In genomic region chr4:114308518-114308917, GRCm38 (mm10) we compare ENCODE assay signal across 8 mouse cellular contexts.
DNase-seq lines count a peak whose midpoint lies in the region; ATAC-seq and TF ChIP-seq lines count a peak whose summit lies in the region.

No protein-coding gene starts in this region.

- no peaks in the 10 kb centered on the region for H3K27me3 ChIP-seq in hindbrain, embryonic 11.5 days (ENCODE audit: control insufficient read depth, insufficient read depth, low read length)
- H3K27me3 ChIP-seq in hindbrain, embryonic 13.5 days: no peaks in the 10 kb centered on the region
- no peaks in the 10 kb centered on the region for H3K27me3 ChIP-seq in thymus, adult 2 months (ENCODE audit: control insufficient read depth, insufficient read depth, low read length)

- no peak overlapping the region for H3K4me2 ChIP-seq in hindbrain, embryonic 11.5 days (replicated peaks; ENCODE audit: low read depth, low read length)
- H3K4me2 ChIP-seq in hindbrain, embryonic 13.5 days: no peak overlapping the region

- no peak for TF ChIP-seq POLR2A in thymus, adult 2 months (IDR thresholded peaks at IDR 0.05; ENCODE audit: control insufficient read depth, extremely low read depth, insufficient read depth, low read length, poor library complexity)

- WGBS in hindbrain, embryonic 11.5 days: 8% methylated on average over 1 of the region's 1 CpGs
- WGBS in hindbrain, embryonic 13.5 days: 6% methylated on average over 1 of the region's 1 CpGs
- 2% methylated on average over 1 of the region's 1 CpGs for WGBS in thymus, adult 2 months

- DNase-seq in hindbrain, embryonic 11.5 days (ENCODE audit: low spot score): peak; percentile 56
- peak; percentile 32 for DNase-seq in thymus, adult 2 months
- no peak for DNase-seq in thymus, adult 18-20 months
- peak; percentile 5 for DNase-seq in c-Kit-positive CD71-positive TER-119-positive erythroid progenitor cells, embryonic 14.5 days (ENCODE audit: low spot score)
- peak; percentile 4 to 6 for DNase-seq in layer of hippocampus, postnatal 36 days
- peak; percentile 17 for DNase-seq in thymus, postnatal 25 days
- no peak for DNase-seq in frontal cortex, postnatal 14 days (ENCODE audit: low spot score in 2 of 2)

- ATAC-seq in hindbrain, embryonic 11.5 days (ENCODE audit: low FRiP score): no peak
- ATAC-seq in hindbrain, embryonic 13.5 days (ENCODE audit: low FRiP score): no peak

- H3K9me3 ChIP-seq in hindbrain, embryonic 11.5 days (ENCODE audit: control insufficient read depth, low read length): no peaks in the 10 kb centered on the region
- no peaks in the 10 kb centered on the region for H3K9me3 ChIP-seq in hindbrain, embryonic 13.5 days

- no peak overlapping the region for H3K27ac ChIP-seq in hindbrain, embryonic 11.5 days (ENCODE audit: low read depth, low read length)
- H3K27ac ChIP-seq in hindbrain, embryonic 13.5 days: no peak overlapping the region
- no peak overlapping the region for H3K27ac ChIP-seq in thymus, adult 2 months (ENCODE audit: control insufficient read depth, insufficient read depth, low read length)

- H3K9ac ChIP-seq in hindbrain, embryonic 11.5 days (ENCODE audit: low read depth, low read length): no peak overlapping the region
- no peak overlapping the region for H3K9ac ChIP-seq in hindbrain, embryonic 13.5 days

- H3K36me3 ChIP-seq in hindbrain, embryonic 11.5 days (ENCODE audit: control insufficient read depth, insufficient read depth, low read length): no peaks in the 10 kb centered on the region
- H3K36me3 ChIP-seq in hindbrain, embryonic 13.5 days: no peaks in the 10 kb centered on the region
- no peaks in the 10 kb centered on the region for H3K36me3 ChIP-seq in thymus, adult 2 months (ENCODE audit: control insufficient read depth, insufficient read depth, low read length)

- H3K4me1 ChIP-seq in hindbrain, embryonic 11.5 days (replicated peaks; ENCODE audit: control insufficient read depth, insufficient read depth, low read length): no peaks in the 10 kb centered on the region
- no peaks in the 10 kb centered on the region for H3K4me1 ChIP-seq in hindbrain, embryonic 13.5 days (replicated peaks)
- H3K4me1 ChIP-seq in thymus, adult 2 months (replicated peaks; ENCODE audit: control insufficient read depth, insufficient read depth, low read length): no peaks in the 10 kb centered on the region

- no peak for TF ChIP-seq CTCF in thymus, adult 2 months (IDR thresholded peaks at IDR 0.05; ENCODE audit: borderline replicate concordance, control insufficient read depth, extremely low read depth, insufficient read depth, low read length, poor library complexity)

- no peak overlapping the region for H3K4me3 ChIP-seq in hindbrain, embryonic 11.5 days (ENCODE audit: low read depth, low read length)
- H3K4me3 ChIP-seq in hindbrain, embryonic 13.5 days: no peak overlapping the region
- H3K4me3 ChIP-seq in thymus, adult 2 months (ENCODE audit: control insufficient read depth, insufficient read depth, low read length): no peak overlapping the region

Comparison
In these comparisons a context has a peak if more than half of its experiments do, and no peak if none do; other contexts are left out.
1. DNase-seq: peak in hindbrain, embryonic 11.5 days (single experiment), thymus, adult 2 months (single experiment), c-Kit-positive CD71-positive TER-119-positive erythroid progenitor cells, embryonic 14.5 days (single experiment), layer of hippocampus, postnatal 36 days (2 of 2) and thymus, postnatal 25 days (single experiment); none in thymus, adult 18-20 months (0 of 2) and frontal cortex, postnatal 14 days (0 of 2).